Mouse (Mus musculus): ENCODE results near the gene Lysmd4.

Lysmd4 gene

GRCm38 (mm10) chr7:67342067-67342625 is 119.8 kb downstream of the Lysmd4 start:
- no peak for DNase-seq (ENCODE audit: low spot score)

GRCm38 (mm10) chr7:67344443-67344842 is 122.1 kb downstream of the Lysmd4 start:
- DNase-seq (ENCODE audit: low spot score), result no peak

DNA sequence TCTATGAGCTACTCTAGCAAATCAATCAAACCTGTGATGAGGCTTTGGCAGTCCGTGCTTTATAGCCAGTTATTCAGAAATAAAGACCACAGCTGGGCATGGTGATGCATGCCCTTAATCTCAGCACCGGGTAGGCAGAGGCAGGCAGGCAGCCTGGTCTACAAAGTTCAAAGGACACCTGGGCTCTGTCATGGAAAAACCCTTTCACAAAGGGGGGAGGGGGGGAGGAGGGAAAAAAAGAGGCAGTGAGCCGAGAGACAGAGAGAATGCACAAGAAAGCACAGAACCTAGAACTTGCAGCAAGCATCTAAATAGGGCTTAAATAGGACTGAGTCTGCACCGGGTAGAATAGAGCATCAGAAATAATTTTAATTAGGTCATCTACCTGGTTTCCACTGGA is 130.6 kb downstream of the Lysmd4 start:
- DNase-seq (ENCODE audit: low spot score), result no peak

DNA sequence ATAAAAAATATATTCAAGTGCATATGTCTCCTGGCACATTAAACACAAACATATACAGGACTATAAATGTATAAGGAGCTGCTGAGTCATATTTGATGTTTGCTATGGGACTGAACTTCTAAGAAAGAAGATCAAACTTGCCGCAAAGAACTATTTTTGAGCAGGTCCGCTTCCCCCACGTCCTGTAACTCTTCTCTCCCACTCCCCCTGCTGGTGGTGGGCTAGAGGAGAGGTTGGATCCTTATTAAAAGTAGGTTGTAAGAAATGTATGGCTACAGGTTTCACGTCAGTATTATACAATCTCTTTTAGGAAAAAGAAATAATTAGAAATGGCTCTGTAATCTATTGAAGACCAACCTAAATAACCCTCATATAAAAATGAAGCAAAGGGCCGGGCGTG is 131.3 kb downstream of the Lysmd4 start:
- DNase-seq (ENCODE audit: low spot score), result no peak

GRCm38 (mm10) chr7:67355870-67356269 is 133.5 kb downstream of the Lysmd4 start:
- no peak for DNase-seq (ENCODE audit: low spot score)

Measured in ovary, postnatal 14 days (tissue).